Mouse (Mus musculus) ES-E14 (cell line): ENCODE results near the gene Hist1h2ba. TPM values are rescaled to one million over a fixed set of nuclear protein-coding genes. Genes with fewer than 3 reads are reported as not detected.
A peak's percentile ranks its signal among the peaks of the same experiment; 100 is the strongest.

Experiments used
- DNase-seq: peaks from one replicate; pipeline ENCODE4 v3.0.0-alpha.2; 2013; ENCODE audit warnings: low read depth, low spot score
- H3K27ac ChIP-seq: 2 replicates; pipeline ENCODE4 v1.5.1; 2012; ENCODE audit warnings: low read depth, mild to moderate bottlenecking, low read length, moderate library complexity, mixed read lengths; ENCODE audit not compliant: poor library complexity, insufficient read depth, severe bottlenecking
- H3K36me3 ChIP-seq: 2 replicates; pipeline ENCODE4 v1.6.1; 2012; ENCODE audit warnings: mild to moderate bottlenecking, low read length, moderate library complexity, mixed read lengths; ENCODE audit not compliant: control insufficient read depth, poor library complexity, insufficient read depth, severe bottlenecking
- H3K4me1 ChIP-seq, 2 experiments: fragments of 150-350 bp in 1 of 2; sonication (generic) in 1 of 2; 2 replicates each; pipeline ENCODE4 v1.6.1; 2012; ENCODE audit warnings: low read length in 2 of 2, mild to moderate bottlenecking in 1 of 2, mixed read lengths in 1 of 2; ENCODE audit not compliant: control insufficient read depth in 2 of 2, insufficient read depth in 2 of 2, poor library complexity in 1 of 2
- H3K4me3 ChIP-seq, 2 experiments: fragments of 150-350 bp in 1 of 2; sonication (generic) in 1 of 2; 2 replicates each; pipeline ENCODE4 v1.5.1; 2012; ENCODE audit warnings: low read length in 2 of 2, low read depth in 1 of 2, mild to moderate bottlenecking in 1 of 2, mixed read lengths in 1 of 2; ENCODE audit not compliant: insufficient read depth in 1 of 2, poor library complexity in 1 of 2, severe bottlenecking in 1 of 2
- H3K9ac ChIP-seq: 2 replicates; pipeline ENCODE4 v1.6.1; 2012; ENCODE audit warnings: low read depth, mild to moderate bottlenecking, low read length, mixed read lengths; ENCODE audit not compliant: poor library complexity, insufficient read depth, severe bottlenecking
- H3K9me3 ChIP-seq: fragments of 150-350 bp; sonication (generic); 2 replicates; pipeline ENCODE4 v1.6.1; 2012; ENCODE audit warnings: low read depth, mild to moderate bottlenecking, low read length; ENCODE audit not compliant: control insufficient read depth, insufficient read depth
- CHD2 ChIP-seq: IDR thresholded peaks from 2 replicates; pipeline ENCODE4 v1.6.1; 2014; ENCODE audit warnings: mild to moderate bottlenecking, low read depth, low read length, inconsistent platforms
- HCFC1 ChIP-seq: IDR thresholded peaks from 2 replicates; pipeline ENCODE4 v1.6.1; 2012; ENCODE audit warnings: low read length, inconsistent platforms, borderline replicate concordance; ENCODE audit not compliant: insufficient read depth
- MAFK ChIP-seq: IDR thresholded peaks from 2 replicates; pipeline ENCODE4 v1.6.1; 2014; ENCODE audit warnings: mild to moderate bottlenecking, low read depth, low read length, inconsistent platforms; ENCODE audit not compliant: insufficient read depth
- ZC3H11A ChIP-seq: IDR thresholded peaks from 2 replicates; pipeline ENCODE4 v1.6.1; 2012; ENCODE audit warnings: low read depth, mild to moderate bottlenecking, inconsistent platforms, low read length, borderline replicate concordance
- ZNF384 ChIP-seq: IDR thresholded peaks from 2 replicates; pipeline ENCODE4 v1.6.1; 2012; ENCODE audit warnings: low read depth, low read length, inconsistent platforms
- in situ Hi-C, 2 experiments: fragments of 600-800 bp; cut with MboI; formaldehyde crosslinking; loops; one replicate each; pipeline ENCODE4 v1.15.1; 2025; ENCODE audit warnings: low sequenced_read_pairs in 2 of 2, inconsistent platforms in 1 of 2; ENCODE audit not compliant: unreplicated experiment in 2 of 2
- total RNA-seq: library from RNA; depleted of rRNA; stranded (reverse); fragments of 300-350 nt; gene quantifications from 2 replicates; pipeline ENCODE4 v1.2.3, GENCODE M21; 2012

Gene Hist1h2ba
- total RNA-seq, 1 experiment: 67.4 TPM

GRCm38 (mm10) chr13:23959776-23960175 lies 25.8 kb upstream of the Hist1h2ba start:
- no peaks in the 10 kb centered on the region for H3K4me1 ChIP-seq
- H3K9me3 ChIP-seq: no peaks in the 10 kb centered on the region
- no peak overlapping the region for H3K27ac ChIP-seq
- no peak for DNase-seq
- no peak for TF ChIP-seq ZNF384
- no peak for TF ChIP-seq HCFC1
- no peak for TF ChIP-seq ZC3H11A
- TF ChIP-seq CHD2: no peak
- no peak for TF ChIP-seq MAFK
- no peak overlapping the region for H3K4me3 ChIP-seq
- H3K9ac ChIP-seq: no peak overlapping the region
- H3K36me3 ChIP-seq: no peaks in the 10 kb centered on the region
- in situ Hi-C loops: no loop called here

- DNase-seq: no peak
- Histone ChIP-seq H3K9ac (no peak overlapping the region), H3K4me3 (no peak overlapping the region), H3K4me1 (no peaks in the 10 kb centered on the region), H3K36me3 (no peaks in the 10 kb centered on the region), H3K9me3 (no peaks in the 10 kb centered on the region), H3K27ac (no peak overlapping the region)
- no peak for TF ChIP-seq ZC3H11A
- TF ChIP-seq ZNF384: no peak
- TF ChIP-seq MAFK: no peak
- TF ChIP-seq CHD2: no peak
- no peak for TF ChIP-seq HCFC1
- in situ Hi-C loops: no loop called here
Observed at GRCm38 (mm10) chr13:23950928-23951327, 17.0 kb upstream of the Hist1h2ba start.

- Histone ChIP-seq H3K27ac (no peak overlapping the region), H3K36me3 (no peaks in the 10 kb centered on the region), H3K4me3 (no peak overlapping the region), H3K9me3 (no peaks in the 10 kb centered on the region), H3K4me1 (no peaks in the 10 kb centered on the region), H3K9ac (no peak overlapping the region)
- TF ChIP-seq ZNF384 (no peak), MAFK (no peak), CHD2 (no peak), ZC3H11A (no peak)
- DNase-seq: no peak
- in situ Hi-C loops: no loop called here
Observed at GRCm38 (mm10) chr13:23949484-23950246, 15.7 kb upstream of the Hist1h2ba start.

DNA sequence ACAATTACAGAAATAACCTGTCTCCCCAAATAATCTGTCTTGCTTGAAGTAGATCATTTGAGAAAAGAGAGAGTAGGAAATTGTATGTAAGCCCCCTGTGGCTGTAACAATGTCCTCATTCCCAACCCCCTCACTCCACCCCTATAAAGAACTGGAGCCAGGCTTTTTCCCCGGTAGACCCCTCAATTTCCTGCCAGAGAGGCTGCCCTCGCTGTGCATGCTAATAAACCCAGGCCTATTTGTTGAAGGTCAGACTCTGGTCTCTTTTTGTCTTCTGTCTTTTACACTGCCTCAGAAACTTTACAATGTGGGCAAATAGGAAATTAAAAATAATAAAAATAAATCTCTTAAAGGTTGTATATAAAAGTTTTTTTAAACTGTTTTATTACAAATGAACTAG lies 12.3 kb upstream of the Hist1h2ba start:
- H3K9me3 ChIP-seq: no peaks in the 10 kb centered on the region
- no peak for DNase-seq
- TF ChIP-seq ZC3H11A: no peak
- no peak for TF ChIP-seq ZNF384
- no peak for TF ChIP-seq CHD2
- TF ChIP-seq HCFC1: no peak
- no peak for TF ChIP-seq MAFK
- H3K9ac ChIP-seq: no peak overlapping the region
- H3K36me3 ChIP-seq: no peaks in the 10 kb centered on the region
- H3K4me3 ChIP-seq: no peak overlapping the region
- H3K4me1 ChIP-seq: no peaks in the 10 kb centered on the region
- in situ Hi-C loops: no loop called here
- H3K27ac ChIP-seq: no peak overlapping the region

DNA sequence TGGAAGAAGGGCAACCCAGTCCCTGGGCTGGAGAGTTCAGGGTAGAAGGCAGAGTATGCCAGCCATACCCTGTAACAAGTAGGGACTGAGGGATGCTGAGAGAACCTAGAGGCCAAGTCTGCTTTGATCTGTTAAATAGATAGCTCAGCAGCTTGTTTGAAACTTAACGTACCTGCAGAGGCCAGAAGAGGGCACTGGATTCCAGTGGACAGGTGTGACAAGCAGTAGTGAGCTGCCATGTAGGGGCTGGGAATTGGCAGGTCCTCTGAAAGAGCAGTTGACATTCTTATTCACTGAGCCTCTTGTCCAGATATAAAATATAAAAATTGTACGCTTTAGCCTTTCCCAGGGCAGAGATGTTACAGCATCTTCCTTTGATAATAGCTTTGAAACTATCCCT lies 8.9 kb upstream of the Hist1h2ba start:
- in situ Hi-C loops: no loop called here
- H3K4me1 ChIP-seq: no peaks in the 10 kb centered on the region
- DNase-seq: no peak
- no peaks in the 10 kb centered on the region for H3K36me3 ChIP-seq
- no peak overlapping the region for H3K27ac ChIP-seq
- H3K9ac ChIP-seq: no peak overlapping the region
- peak; percentile 56; the same call in 1 of the 2 replicates for TF ChIP-seq ZC3H11A
- TF ChIP-seq MAFK: 0 out of 2 replicates have a peak, but pooled peaks have one; percentile 24
- TF ChIP-seq HCFC1: no peak
- no peaks in the 10 kb centered on the region for H3K9me3 ChIP-seq
- no peak overlapping the region for H3K4me3 ChIP-seq
